Mouse (Mus musculus): Measurements from ENCODE around the gene Pde11a.

The Pde11a gene

DNA sequence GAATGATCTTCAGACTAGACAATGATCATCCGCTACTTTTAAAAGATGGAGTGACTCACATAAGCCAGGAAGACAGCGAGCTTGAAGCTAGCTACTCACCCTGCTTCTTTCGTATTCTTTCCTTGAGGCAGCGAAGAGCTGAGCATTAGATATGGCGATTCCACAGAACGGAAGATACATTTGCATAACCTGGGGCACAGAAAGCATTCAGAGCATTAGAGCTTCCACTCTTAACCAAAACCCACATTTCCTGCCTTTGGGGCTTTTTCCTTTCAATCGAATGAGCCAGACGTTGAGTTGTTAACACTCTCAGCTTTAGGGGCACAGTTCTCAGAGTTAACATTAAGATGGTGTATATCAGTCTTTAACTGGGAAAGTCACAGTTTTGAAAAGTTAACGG lies 123.4 kb downstream of the Pde11a start:
- peak; percentile 82 for DNase-seq (ENCODE audit: low read depth, low spot score)

DNA sequence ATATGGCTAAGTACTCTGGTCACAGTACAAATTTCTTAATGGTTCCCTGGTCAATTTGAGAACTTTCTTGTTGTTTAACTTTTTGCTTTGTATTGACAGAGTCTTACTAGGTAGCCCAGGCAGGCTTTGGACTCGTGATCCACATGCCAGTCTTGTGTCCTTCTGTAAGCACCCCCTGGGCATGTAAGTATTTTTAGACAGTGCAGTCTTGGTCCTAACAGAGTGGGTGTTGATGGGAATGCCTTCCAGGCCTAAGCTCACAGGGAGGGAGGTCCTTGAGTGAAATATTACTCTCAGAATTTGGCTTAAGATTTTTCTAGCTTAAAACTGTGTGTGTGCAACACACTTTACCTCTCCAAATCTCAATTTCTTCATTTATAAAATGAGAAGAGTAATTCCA lies 153.4 kb downstream of the Pde11a start:
- DNase-seq (ENCODE audit: low read depth, low spot score), result no peak

DNA sequence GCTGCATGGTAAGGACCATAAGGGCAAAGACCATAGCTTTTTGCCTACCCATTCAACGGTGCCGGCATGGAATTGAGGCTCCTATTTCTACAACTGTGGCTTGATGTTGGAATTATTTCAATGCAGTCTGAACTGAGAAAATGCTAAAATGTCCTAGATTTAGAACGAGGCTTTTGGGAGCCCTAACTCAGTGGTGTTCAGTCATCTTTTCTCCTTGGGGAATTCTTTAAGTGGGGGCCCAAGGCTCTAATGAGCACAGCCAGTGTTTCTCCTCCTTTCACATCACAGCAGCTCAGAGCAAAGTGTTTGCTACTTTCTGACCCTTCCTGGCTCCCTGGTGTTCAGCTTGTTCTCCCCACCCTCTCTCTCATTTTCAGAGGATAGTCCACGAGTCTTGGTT lies 175.8 kb downstream of the Pde11a start:
- DNase-seq (ENCODE audit: low read depth, low spot score), result no peak

GRCm38 (mm10) chr2:76158973-76159372 lies 179.6 kb downstream of the Pde11a start:
- DNase-seq (ENCODE audit: low read depth, low spot score), result no peak

DNA sequence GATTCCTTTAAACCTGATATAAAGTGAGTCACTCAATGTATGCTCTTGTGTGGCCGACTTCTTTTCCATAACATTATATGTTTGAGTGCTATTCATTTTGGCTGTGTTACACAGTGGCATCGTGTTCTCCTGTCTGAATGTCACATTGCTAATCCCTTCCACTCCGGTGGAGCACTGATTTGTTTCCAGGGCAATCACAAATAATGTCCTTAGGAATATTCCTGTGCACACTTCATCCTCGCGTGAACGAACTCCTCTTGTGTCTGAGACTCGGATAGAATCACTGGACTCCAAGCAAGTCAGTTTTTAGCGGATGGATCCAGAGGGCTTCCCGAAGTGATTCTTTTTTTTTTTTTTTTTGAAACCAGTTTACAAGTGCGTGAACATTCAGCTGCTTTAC lies 197.4 kb downstream of the Pde11a start:
- DNase-seq (ENCODE audit: low read depth, low spot score), result no peak

GRCm38 (mm10) chr2:76132983-76133382 lies 205.6 kb downstream of the Pde11a start:
- DNase-seq (ENCODE audit: low read depth, low spot score), result peak; percentile 14

- DNase-seq (ENCODE audit: low read depth, low spot score), result no peak
Observed at GRCm38 (mm10) chr2:76129933-76130627, 208.5 kb downstream of the Pde11a start.

DNA sequence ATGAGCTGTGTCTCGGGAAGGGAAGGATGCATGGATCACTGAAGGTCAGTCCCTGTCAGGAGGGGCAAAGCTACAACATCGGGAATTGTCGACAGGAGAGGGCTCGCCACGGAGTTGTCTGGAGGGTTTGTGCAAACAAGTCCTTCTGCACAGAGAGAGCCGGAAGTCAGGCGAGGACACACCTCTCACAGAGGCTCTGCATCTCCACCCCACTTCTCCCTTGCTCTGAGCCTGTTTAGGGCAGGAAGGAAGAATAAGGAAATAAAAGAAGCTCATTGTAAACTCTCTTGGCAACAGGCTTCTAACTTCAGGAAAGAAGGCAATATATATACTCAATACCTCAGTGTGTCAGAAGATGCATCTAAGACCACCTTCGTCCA lies 209.5 kb downstream of the Pde11a start:
- peak; percentile 42 for DNase-seq (ENCODE audit: low read depth, low spot score)

GRCm38 (mm10) chr2:76128105-76129057 lies 210.2 kb downstream of the Pde11a start:
- DNase-seq (ENCODE audit: low read depth, low spot score), result peak; percentile 58

DNA sequence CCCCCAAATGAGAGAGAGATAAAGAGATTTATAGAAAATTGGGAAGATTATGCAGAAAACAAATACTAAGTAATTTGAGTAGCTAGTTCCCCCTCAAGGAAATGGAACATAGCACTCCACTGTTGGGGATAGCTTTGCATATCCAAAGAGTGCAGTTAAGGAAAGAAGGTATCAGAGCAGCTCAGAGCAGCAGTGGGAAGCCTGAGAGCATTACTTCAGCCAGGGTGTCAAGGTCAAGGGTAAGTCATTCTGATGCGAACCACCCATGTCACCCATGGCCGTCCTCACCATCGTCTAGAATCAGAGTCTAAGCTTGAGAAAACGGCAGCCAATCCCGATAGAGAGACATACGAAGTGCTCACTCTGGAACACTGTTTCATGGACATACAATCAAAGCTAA lies 211.9 kb downstream of the Pde11a start:
- DNase-seq (ENCODE audit: low read depth, low spot score), result no peak

- DNase-seq (ENCODE audit: low read depth, low spot score), result no peak
Observed at GRCm38 (mm10) chr2:76124821-76125220, 213.8 kb downstream of the Pde11a start.

DNA sequence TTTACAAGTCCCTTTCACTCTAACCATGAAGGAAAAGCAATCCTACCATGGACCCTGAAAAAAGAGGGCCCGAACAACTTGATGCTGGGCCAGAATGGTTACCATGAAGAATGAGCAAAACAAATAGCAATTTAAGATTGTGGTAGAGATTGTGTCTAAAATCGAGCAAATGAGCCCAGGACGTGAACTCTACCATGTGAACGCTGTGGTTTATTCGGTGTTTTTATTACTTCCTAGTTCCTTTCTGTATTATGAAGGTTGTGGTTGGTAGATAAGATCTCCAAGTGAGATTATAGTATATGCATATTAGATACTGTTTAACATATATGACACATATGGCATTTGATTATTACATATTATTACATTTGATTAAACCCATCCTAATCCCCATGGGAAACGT lies 216.4 kb downstream of the Pde11a start:
- peak; percentile 58 for DNase-seq (ENCODE audit: low read depth, low spot score)

DNA sequence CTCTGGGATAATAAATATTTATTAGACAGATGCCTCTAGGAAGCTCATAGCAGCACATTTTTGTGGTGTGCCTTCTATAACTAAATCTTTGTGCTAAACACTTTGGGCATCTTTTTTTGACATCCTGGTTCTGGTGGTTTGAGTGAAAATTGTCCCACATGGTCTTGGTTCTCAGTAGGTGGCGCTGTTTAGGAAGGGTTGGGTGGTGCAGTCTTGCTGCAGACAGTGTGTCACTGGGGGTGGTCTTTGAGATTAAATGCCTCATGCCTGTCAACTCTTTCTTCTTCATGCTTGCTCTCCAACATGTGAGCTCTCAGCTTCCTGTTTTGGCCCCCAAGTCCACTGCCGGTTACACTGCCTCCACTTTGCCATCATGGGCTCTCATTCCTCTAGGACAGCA lies 218.7 kb downstream of the Pde11a start:
- no peak for DNase-seq (ENCODE audit: low read depth, low spot score)

DNA sequence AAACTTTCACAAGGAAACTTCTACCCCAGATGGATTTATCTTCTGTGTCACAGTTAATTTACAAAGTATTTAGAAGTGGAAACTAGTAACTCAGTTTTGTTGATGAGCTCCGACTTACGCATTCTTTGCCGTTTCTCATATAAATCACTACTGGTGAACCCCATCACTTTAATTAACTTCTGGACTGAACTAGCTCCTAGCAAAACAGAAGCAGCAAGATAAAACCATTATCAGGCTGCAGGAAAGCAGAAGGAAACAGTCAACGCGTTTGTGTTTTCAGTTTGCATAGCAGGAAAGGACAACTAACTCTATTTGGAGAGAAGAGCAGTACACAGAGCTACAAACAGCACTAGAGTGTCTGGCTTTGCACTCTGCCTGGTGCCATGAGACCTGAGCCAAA lies 220.1 kb downstream of the Pde11a start:
- DNase-seq (ENCODE audit: low read depth, low spot score), result no peak

GRCm38 (mm10) chr2:76117219-76117618 lies 221.4 kb downstream of the Pde11a start:
- DNase-seq (ENCODE audit: low read depth, low spot score), result no peak

DNA sequence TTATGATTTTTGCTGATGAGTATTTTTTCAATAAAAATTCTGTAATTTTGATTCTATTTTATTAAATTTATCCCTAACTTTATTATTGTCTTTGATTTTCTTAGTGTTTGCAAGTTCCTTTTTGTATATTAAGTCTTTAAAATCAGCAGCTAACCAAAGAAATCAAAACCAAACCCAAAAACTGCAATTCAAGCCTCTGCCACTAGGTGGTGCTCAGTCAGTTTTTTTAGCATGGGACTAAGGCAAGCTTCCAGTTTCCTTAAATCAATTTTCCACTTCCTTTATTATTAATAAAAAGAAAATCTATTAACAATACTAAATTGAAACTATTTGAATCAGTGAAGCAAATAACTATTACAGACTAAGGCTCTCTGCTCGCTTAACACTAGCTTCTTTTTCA lies 222.9 kb downstream of the Pde11a start:
- DNase-seq (ENCODE audit: low read depth, low spot score), result peak; percentile 62

DNA sequence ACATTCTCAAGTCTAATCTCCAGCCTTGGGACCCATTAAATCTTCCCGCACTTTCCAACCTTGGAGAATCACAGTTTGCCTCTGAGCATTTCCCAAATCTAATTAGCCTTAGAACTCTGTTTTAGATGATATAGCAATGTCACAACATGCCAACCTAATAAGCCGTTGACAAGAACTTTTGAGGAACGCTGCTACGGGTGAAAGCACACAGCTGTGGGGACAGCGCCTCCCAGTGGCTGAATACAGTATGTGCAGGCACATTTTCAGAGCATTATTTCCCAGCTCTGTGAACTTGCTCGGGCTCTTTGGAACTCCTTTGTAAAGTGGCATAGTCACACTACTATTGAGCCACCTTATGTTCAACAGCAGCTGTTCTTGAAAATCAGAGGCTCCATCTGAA lies 223.8 kb downstream of the Pde11a start:
- DNase-seq (ENCODE audit: low read depth, low spot score), result peak; percentile 48

DNA sequence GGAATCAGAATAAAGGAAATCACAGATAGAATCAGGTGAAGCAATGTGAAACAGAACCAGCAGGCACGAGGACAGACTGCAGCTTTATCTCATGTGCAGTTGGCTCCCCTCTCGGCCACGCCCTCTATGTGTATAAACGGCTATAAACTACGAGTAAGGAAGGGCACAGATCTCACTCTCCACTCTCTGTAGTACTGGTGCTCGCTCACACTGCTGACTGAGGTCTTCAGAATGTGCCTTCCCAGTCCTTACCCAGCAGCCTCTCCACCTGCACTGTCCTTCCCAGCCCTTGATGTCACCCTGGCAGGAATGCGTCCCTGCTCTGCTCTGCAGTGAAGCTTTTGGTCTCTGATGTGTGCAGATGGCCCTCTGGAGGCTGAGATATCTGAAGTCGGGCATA lies 228.9 kb downstream of the Pde11a start:
- DNase-seq (ENCODE audit: low read depth, low spot score), result no peak

- DNase-seq (ENCODE audit: low read depth, low spot score), result no peak
Observed at GRCm38 (mm10) chr2:76101889-76102602, 236.5 kb downstream of the Pde11a start.

- no peak for DNase-seq (ENCODE audit: low read depth, low spot score)
Observed at GRCm38 (mm10) chr2:76100597-76100996, 238.0 kb downstream of the Pde11a start.

DNA sequence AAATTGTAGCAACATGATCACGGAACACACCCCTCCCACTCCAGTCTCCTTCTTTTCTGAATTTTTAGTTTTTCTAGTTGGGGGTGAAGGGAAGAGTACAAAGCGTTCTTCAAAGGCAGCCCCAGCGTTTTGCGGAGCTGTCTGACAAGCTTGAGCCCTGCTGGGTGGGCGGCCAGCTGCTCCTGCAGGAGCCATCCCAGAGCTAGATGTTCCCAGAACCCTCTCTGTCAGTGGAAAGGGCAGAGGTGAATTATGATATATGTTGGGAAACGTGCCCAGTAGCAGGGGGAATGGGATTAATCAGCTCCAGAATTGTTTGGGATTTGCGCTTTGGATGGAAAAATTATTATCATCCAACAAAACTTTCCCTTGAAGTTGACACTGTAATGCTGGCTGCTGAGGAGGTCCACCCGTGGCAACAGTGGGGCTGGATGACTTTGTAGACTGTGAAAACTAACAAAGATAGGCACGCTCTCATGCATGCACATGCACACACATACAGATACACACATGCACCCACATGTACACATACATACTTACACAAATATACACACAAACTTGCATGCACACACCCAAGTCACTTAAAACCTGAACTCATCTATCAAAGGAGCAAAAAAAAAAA lies 238.7 kb downstream of the Pde11a start:
- DNase-seq (ENCODE audit: low read depth, low spot score), result no peak

DNA sequence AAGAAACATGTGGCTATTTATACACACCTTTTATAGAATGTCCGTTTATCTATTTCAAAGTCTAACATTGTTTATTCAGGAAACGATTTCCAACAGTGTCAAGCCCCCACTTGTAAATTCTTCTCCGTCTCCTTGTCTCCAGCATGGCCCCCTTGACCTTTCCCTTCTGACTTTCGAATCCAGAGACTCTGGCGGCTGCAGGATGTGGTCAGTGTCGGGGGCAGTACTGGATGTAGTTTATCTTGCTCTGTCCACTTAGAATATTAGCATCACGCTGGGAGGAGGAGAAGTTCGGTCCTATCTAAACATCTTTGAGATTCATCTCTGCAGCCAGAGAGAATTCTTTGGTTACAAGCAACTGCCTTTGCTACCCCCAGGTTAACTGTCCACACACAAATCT lies 240.2 kb downstream of the Pde11a start:
- no peak for DNase-seq (ENCODE audit: low read depth, low spot score)

Data from CD4-positive helper T cell, adult 2 months (primary cell).